Mouse (Mus musculus): ENCODE measurements around the gene Abca9. TPM values are rescaled to one million over a fixed set of nuclear protein-coding genes. Genes with fewer than 3 reads are reported as not detected.

Gene Abca9
- not detected for polyA plus RNA-seq (2017; shearing (Covaris generic))

GRCm38 (mm10) chr11:110167459-110168251 lies at the start of gene Abca9:
Gene Abca9 (minus strand): TSS chr11:110168196.
- no peak for ATAC-seq

- ATAC-seq: no peak
Observed at GRCm38 (mm10) chr11:110217118-110217517, 49.1 kb upstream of the Abca9 start.

GRCm38 (mm10) chr11:110203930-110204329 lies 35.9 kb upstream of the Abca9 start:
- no peak for ATAC-seq

GRCm38 (mm10) chr11:110198882-110199281 lies 30.9 kb upstream of the Abca9 start:
- ATAC-seq: no peak

GRCm38 (mm10) chr11:110196561-110197306 lies 28.7 kb upstream of the Abca9 start:
- no peak for ATAC-seq

- no peak for ATAC-seq
Observed at GRCm38 (mm10) chr11:110195310-110195709, 27.3 kb upstream of the Abca9 start.

GRCm38 (mm10) chr11:110171212-110171611 lies 3.2 kb upstream of the Abca9 start:
- ATAC-seq: no peak

- no peak for ATAC-seq
Observed at GRCm38 (mm10) chr11:110165822-110166221, 2.2 kb downstream of the Abca9 start.

GRCm38 (mm10) chr11:110165409-110165808 lies 2.6 kb downstream of the Abca9 start:
- no peak for ATAC-seq

- ATAC-seq: no peak
Observed at GRCm38 (mm10) chr11:110157059-110157458, 10.9 kb downstream of the Abca9 start.

- ATAC-seq: no peak
Observed at GRCm38 (mm10) chr11:110155985-110156384, 12.0 kb downstream of the Abca9 start.

GRCm38 (mm10) chr11:110147640-110148039 lies 20.4 kb downstream of the Abca9 start:
- ATAC-seq: no peak

- ATAC-seq: no peak
Observed at GRCm38 (mm10) chr11:110145421-110145820, 22.6 kb downstream of the Abca9 start.

- ATAC-seq: no peak
Observed at GRCm38 (mm10) chr11:110130760-110131159, 37.2 kb downstream of the Abca9 start.

- no peak for ATAC-seq
Observed at GRCm38 (mm10) chr11:110111137-110111536, 56.9 kb downstream of the Abca9 start.

GRCm38 (mm10) chr11:110101437-110101836 lies 66.6 kb downstream of the Abca9 start:
- no peak for ATAC-seq

GRCm38 (mm10) chr11:110098901-110099300 lies 69.1 kb downstream of the Abca9 start:
- ATAC-seq: no peak

GRCm38 (mm10) chr11:110097465-110097864 lies 70.5 kb downstream of the Abca9 start:
- ATAC-seq: no peak

GRCm38 (mm10) chr11:110095858-110096257 lies 72.1 kb downstream of the Abca9 start, which contains the start of gene Abca8a:
Gene Abca8a (minus strand): TSS chr11:110095978.
- no peak for ATAC-seq

- ATAC-seq: no peak
Observed at GRCm38 (mm10) chr11:110094846-110095380, 73.1 kb downstream of the Abca9 start.

- no peak for ATAC-seq
Observed at GRCm38 (mm10) chr11:110094236-110094635, 73.8 kb downstream of the Abca9 start.

- ATAC-seq: no peak
Observed at GRCm38 (mm10) chr11:110091328-110091727, 76.7 kb downstream of the Abca9 start.

- ATAC-seq: no peak
Observed at GRCm38 (mm10) chr11:110072158-110072557, 95.8 kb downstream of the Abca9 start.

- ATAC-seq: no peak
Observed at GRCm38 (mm10) chr11:110061032-110061431, 107.0 kb downstream of the Abca9 start.
